Mouse (Mus musculus): ENCODE measurements at regions not wholly inside any gene's neighbourhood (a gene's known extent, or its start where the extent isn't known, plus 50 kb on each side); places are given as distances from the start of the nearest gene placed in this dataset.
"Not testable (repeated sequence)": the region's sequence is repeated elsewhere in the genome, so short reads cannot be mapped to it uniquely, and the experiment has no call there.

DNA sequence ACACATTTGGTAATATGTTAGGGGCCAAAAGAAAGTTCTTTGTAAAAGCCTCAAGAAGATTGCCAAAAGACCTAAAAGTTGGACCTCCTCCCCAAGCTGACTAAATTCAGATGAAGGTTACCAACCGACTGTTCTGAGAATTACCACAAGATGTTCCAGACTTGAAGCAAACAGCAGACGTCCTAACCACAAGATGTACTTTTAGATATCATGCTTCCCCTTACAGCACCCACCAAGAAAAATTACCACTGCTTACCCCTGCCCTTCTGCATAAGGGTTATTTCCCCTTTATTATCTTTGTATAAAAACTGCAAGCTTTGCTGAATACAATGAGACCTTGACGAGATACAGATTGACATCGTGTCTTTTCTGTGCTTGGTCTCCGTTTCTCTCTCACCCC, 121.6 kb upstream of the Cst10 start:
- ATAC-seq (ENCODE audit: extremely low read depth, insufficient number of reproducible peaks, low FRiP score, poor library complexity, severe bottlenecking): peak; percentile 95
- Histone ChIP-seq H3K36me3 (replicated peaks) (no peaks in the 10 kb centered on the region), H3K4me3 (ENCODE audit: low read depth, low read length) (no peak overlapping the region)

DNA sequence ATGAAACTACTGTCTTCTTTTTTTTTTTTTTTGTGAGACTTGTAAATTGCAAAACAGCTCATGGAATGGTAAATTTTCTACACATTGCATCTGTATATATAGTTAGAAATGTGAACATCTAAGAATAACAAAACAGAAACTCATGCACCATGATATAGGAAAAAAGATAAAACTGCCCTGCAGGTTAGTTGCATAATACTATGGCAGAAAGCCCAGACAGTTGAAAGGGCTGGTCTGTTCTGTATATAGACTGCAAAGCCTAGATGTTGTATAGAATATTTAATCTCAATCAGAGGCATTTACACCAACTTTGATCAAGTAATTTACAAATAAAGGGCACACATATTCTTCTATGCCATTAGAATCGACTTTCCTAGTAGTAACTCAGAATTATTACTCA, 120.7 kb upstream of the Cst10 start:
- Histone ChIP-seq H3K27me3 (ENCODE audit: insufficient read depth, low read length) (no peaks in the 10 kb centered on the region), H3K4me1 (ENCODE audit: insufficient read depth, low read depth, low read length) (peaks cover 23% of the 10 kb centered on the region), H3K4me3 (ENCODE audit: low read depth, low read length) (no peak overlapping the region), H3K9me3 (replicated peaks) (peaks cover 8% of the 10 kb centered on the region; the same call in 1 of the 2 replicates), H3K36me3 (replicated peaks) (no peaks in the 10 kb centered on the region)
- ATAC-seq (ENCODE audit: extremely low read depth, insufficient number of reproducible peaks, low FRiP score, poor library complexity, severe bottlenecking) (no peak), DNase-seq (ENCODE audit: low spot score) (no peak)
- TF ChIP-seq GATA2 (IDR thresholded peaks at IDR 0.05; ENCODE audit: borderline replicate concordance, low read depth, low read length) (no peak), CTCF (IDR thresholded peaks at IDR 0.05; ENCODE audit: low read depth, low read length) (no peak), GATA1 (IDR thresholded peaks at IDR 0.05; ENCODE audit: borderline replicate concordance, low read length) (no peak), TAL1 (conservative IDR thresholded peaks at IDR 0.05; ENCODE audit: low read depth, low read length) (no peak), POLR2AphosphoS5 (IDR thresholded peaks at IDR 0.05; ENCODE audit: insufficient replicate concordance, low read depth, low read length) (no peak)

More for the DNA sequence above, 121.6 kb upstream of the Cst10 start:
- TF ChIP-seq GATA1 (IDR thresholded peaks at IDR 0.05; ENCODE audit: borderline replicate concordance, low read length) (no peak), TAL1 (conservative IDR thresholded peaks at IDR 0.05; ENCODE audit: low read depth, low read length) (peak; percentile 53)
- no peaks in the 10 kb centered on the region for H3K27me3 ChIP-seq (ENCODE audit: insufficient read depth, low read length)
- DNase-seq (ENCODE audit: low spot score): peak; percentile 18
- peaks cover 23% of the 10 kb centered on the region for H3K4me1 ChIP-seq (ENCODE audit: insufficient read depth, low read depth, low read length)
- H3K9me3 ChIP-seq (replicated peaks): peaks cover 8% of the 10 kb centered on the region; the same call in 1 of the 2 replicates

DNA sequence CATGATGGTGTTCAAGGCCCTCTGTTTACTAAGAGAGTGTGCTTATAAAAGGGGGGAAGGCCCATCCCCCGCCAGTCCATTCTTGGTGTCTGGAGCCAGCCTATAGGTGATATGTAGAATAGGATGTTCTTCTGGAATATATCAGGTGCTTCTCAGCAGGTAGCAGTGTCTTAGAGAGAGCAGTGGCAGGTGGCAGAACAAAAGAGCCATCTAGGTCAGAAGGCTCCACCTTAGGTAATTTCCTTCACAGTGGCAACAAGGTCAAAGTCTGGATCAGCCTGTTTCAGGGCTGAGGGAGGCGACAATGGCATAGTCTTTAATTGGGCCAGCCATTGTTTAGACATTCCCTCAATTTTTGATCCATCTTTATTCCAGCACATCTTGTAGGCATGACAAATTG, 107.9 kb upstream of the Cst10 start:
- not testable (repeated sequence) for H3K9me3 ChIP-seq (replicated peaks); DNase-seq (ENCODE audit: low spot score); H3K36me3 ChIP-seq (replicated peaks); H3K4me1 ChIP-seq (ENCODE audit: insufficient read depth, low read depth, low read length); H3K27me3 ChIP-seq (ENCODE audit: insufficient read depth, low read length); H3K4me3 ChIP-seq (ENCODE audit: low read depth, low read length); ATAC-seq (ENCODE audit: extremely low read depth, insufficient number of reproducible peaks, low FRiP score, poor library complexity, severe bottlenecking)

GRCm38 (mm10) chr2:149305553-149305952, 99.3 kb upstream of the Cst10 start:
- peak; percentile 3 for DNase-seq (ENCODE audit: low spot score)
- no peaks in the 10 kb centered on the region for H3K27me3 ChIP-seq (ENCODE audit: insufficient read depth, low read length)
- peaks cover 18% of the 10 kb centered on the region for H3K9me3 ChIP-seq (replicated peaks)
- peaks cover 16% of the 10 kb centered on the region for H3K4me1 ChIP-seq (ENCODE audit: insufficient read depth, low read depth, low read length)
- no peak overlapping the region for H3K4me3 ChIP-seq (ENCODE audit: low read depth, low read length)
- peaks cover 4% of the 10 kb centered on the region for H3K36me3 ChIP-seq (replicated peaks)
- TF ChIP-seq CTCF (IDR thresholded peaks at IDR 0.05; ENCODE audit: low read depth, low read length): no peak
- peak; percentile 75 for TF ChIP-seq TAL1 (conservative IDR thresholded peaks at IDR 0.05; ENCODE audit: low read depth, low read length)
- ATAC-seq (ENCODE audit: extremely low read depth, insufficient number of reproducible peaks, low FRiP score, poor library complexity, severe bottlenecking): peak; percentile 95

GRCm38 (mm10) chr2:149350239-149350811, 54.5 kb upstream of the Cst10 start:
- Histone ChIP-seq H3K36me3 (replicated peaks) (no peaks in the 10 kb centered on the region), H3K4me1 (ENCODE audit: insufficient read depth, low read depth, low read length) (peaks cover 20% of the 10 kb centered on the region), H3K27me3 (ENCODE audit: insufficient read depth, low read length) (no peaks in the 10 kb centered on the region), H3K4me3 (ENCODE audit: low read depth, low read length) (no peak overlapping the region), H3K9me3 (replicated peaks) (no peaks in the 10 kb centered on the region)
- TF ChIP-seq CTCF (IDR thresholded peaks at IDR 0.05; ENCODE audit: low read depth, low read length): peak; percentile 51; the same call in 1 of the 2 replicates
- no peak for TF ChIP-seq GATA2 (IDR thresholded peaks at IDR 0.05; ENCODE audit: borderline replicate concordance, low read depth, low read length)
- DNase-seq (ENCODE audit: low spot score): peak; percentile 39
- ATAC-seq (ENCODE audit: extremely low read depth, insufficient number of reproducible peaks, low FRiP score, poor library complexity, severe bottlenecking): peak; percentile 87
